Mouse (Mus musculus): ENCODE data around the gene Edf1.

Edf1 gene

GRCm38 (mm10) chr2:25561946-25562345 is 4.3 kb downstream of the Edf1 start:
- DNase-seq (ENCODE audit: inconsistent ontology term): no peak

- DNase-seq (ENCODE audit: inconsistent ontology term): no peak
Observed at GRCm38 (mm10) chr2:25565741-25566140, 8.1 kb downstream of the Edf1 start.

- no peak for DNase-seq (ENCODE audit: inconsistent ontology term)
Observed at GRCm38 (mm10) chr2:25566558-25566957, 8.9 kb downstream of the Edf1 start.

GRCm38 (mm10) chr2:25568473-25569019 is 10.9 kb downstream of the Edf1 start:
- DNase-seq (ENCODE audit: inconsistent ontology term): no peak

- DNase-seq (ENCODE audit: inconsistent ontology term): no peak
Observed at GRCm38 (mm10) chr2:25569323-25569722, 11.7 kb downstream of the Edf1 start.

GRCm38 (mm10) chr2:25571221-25571620 is 13.6 kb downstream of the Edf1 start:
- no peak for DNase-seq (ENCODE audit: inconsistent ontology term)

- no peak for DNase-seq (ENCODE audit: inconsistent ontology term)
Observed at GRCm38 (mm10) chr2:25573068-25573467, 15.4 kb downstream of the Edf1 start.

GRCm38 (mm10) chr2:25574136-25574535 is 16.5 kb downstream of the Edf1 start:
- DNase-seq (ENCODE audit: inconsistent ontology term): no peak

- DNase-seq (ENCODE audit: inconsistent ontology term): peak; percentile 98
Observed at GRCm38 (mm10) chr2:25574579-25575431, 17.2 kb downstream of the Edf1 start, which contains the start of the genes Mamdc4 and Phpt1. Gene Mamdc4 (minus strand): TSS chr2:25574845. Gene Phpt1 (minus strand): TSS chr2:25575224.

GRCm38 (mm10) chr2:25575432-25576027 is 17.9 kb downstream of the Edf1 start:
- peak; percentile 37 for DNase-seq (ENCODE audit: inconsistent ontology term)

- DNase-seq (ENCODE audit: inconsistent ontology term): no peak
Observed at GRCm38 (mm10) chr2:25576028-25576850, 18.6 kb downstream of the Edf1 start.

- no peak for DNase-seq (ENCODE audit: inconsistent ontology term)
Observed at GRCm38 (mm10) chr2:25576965-25577891, 19.6 kb downstream of the Edf1 start.

GRCm38 (mm10) chr2:25577951-25578795 is 20.5 kb downstream of the Edf1 start:
- DNase-seq (ENCODE audit: inconsistent ontology term): peak; percentile 21

GRCm38 (mm10) chr2:25578796-25579736 is 21.4 kb downstream of the Edf1 start:
- peak; percentile 11 for DNase-seq (ENCODE audit: inconsistent ontology term)

- DNase-seq (ENCODE audit: inconsistent ontology term): peak; percentile 3
Observed at GRCm38 (mm10) chr2:25579737-25580460, 22.3 kb downstream of the Edf1 start.

- DNase-seq (ENCODE audit: inconsistent ontology term): no peak
Observed at GRCm38 (mm10) chr2:25580621-25581101, 23.0 kb downstream of the Edf1 start.

- DNase-seq (ENCODE audit: inconsistent ontology term): peak; percentile 36
Observed at GRCm38 (mm10) chr2:25581294-25581864, 23.7 kb downstream of the Edf1 start, which contains the start of gene Ajm1. Gene Ajm1 (minus strand): TSS chr2:25581757.
